Comparison of ENCODE assay signal across 14 mouse cellular contexts in the genomic region with DNA sequence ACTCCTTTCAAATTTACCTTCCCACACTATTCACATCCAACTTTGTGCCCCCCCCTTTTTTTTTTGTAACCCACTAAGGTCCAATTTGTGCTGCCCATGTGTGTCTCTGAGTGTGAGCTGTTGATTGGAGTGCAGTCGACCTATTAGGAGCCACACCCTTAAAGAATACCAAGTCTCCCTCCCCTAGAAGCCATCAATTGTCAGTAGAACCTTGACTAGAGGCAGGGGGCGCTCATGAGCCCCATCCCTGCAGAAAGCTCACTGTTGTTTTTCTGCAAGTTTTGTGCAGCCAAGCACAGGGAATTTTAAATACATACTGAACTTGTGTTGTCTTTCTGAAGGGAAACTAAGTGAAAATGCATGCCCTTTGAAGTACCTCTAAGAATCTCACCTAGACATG. TPM values are rescaled to one million over a fixed set of nuclear protein-coding genes. Genes with fewer than 3 reads are reported as not detected.
DNase-seq lines count a peak whose midpoint lies in the region; ATAC-seq and TF ChIP-seq lines count a peak whose summit lies in the region.
"Had no signal": no experiment of that assay in that cellular context is flagged by ENCODE, and none has a peak within 500 bp of the region (broad histone marks: within the 10 kb centered on the region; RNA-seq: fewer than 3 reads in every experiment).

No protein-coding gene starts in this region.

- H3K4me3 ChIP-seq in kidney, postnatal 0 days (replicated peaks; ENCODE audit: low read depth, low read length) = no peak overlapping the region
- H3K4me3 ChIP-seq: heart, embryonic 15.5 days; neural tube, embryonic 12.5 days had no signal

- WGBS in kidney, postnatal 0 days = 16% methylated on average over 2 of the region's 2 CpGs

- no peaks in the 10 kb centered on the region for H3K9me3 ChIP-seq in kidney, postnatal 0 days (replicated peaks; ENCODE audit: low read length)
- H3K9me3 ChIP-seq: heart, embryonic 15.5 days; neural tube, embryonic 12.5 days had no signal

- no peak for DNase-seq in kidney, postnatal 0 days (ENCODE audit: low spot score)
- DNase-seq in kidney, postnatal 25 days = no peak
- peak; percentile 28 for DNase-seq in 3T3-L1 (ENCODE audit: low read depth, low spot score)
- DNase-seq in B cell, adult 2 months = peak; percentile 7 to 26
- no peak for DNase-seq in right cerebral cortex, postnatal 10 days (ENCODE audit: low spot score in 2 of 2)
- DNase-seq in layer of hippocampus, postnatal 10 days (ENCODE audit: low spot score in 2 of 2) = no peak
- DNase-seq in Muller cell, postnatal 12 days (ENCODE audit: inconsistent ontology term) = no peak
- DNase-seq: spleen, adult 18-20 months had no signal

- no peak overlapping the region for H3K9ac ChIP-seq in kidney, postnatal 0 days (ENCODE audit: low read depth, low read length)
- H3K9ac ChIP-seq: heart, embryonic 15.5 days; neural tube, embryonic 12.5 days had no signal

- no peak overlapping the region for H3K27ac ChIP-seq in kidney, postnatal 0 days
- H3K27ac ChIP-seq: heart, embryonic 15.5 days; neural tube, embryonic 12.5 days had no signal

- no peak for ATAC-seq in kidney, postnatal 0 days (replicated peaks; ENCODE audit: low FRiP score, low read depth)
- peak; percentile 83 for ATAC-seq in granulocyte monocyte progenitor cell, adult 5-6 weeks (replicated peaks; ENCODE audit: poor library complexity, severe bottlenecking)
- ATAC-seq: forebrain, embryonic 16.5 days had no signal

- peak; percentile 53 for TF ChIP-seq CTCF in kidney, postnatal 0 days (IDR thresholded peaks at IDR 0.05; ENCODE audit: low read depth)

- no peak overlapping the region for H3K4me2 ChIP-seq in kidney, postnatal 0 days (ENCODE audit: low read length)
- H3K4me2 ChIP-seq: heart, embryonic 15.5 days; neural tube, embryonic 12.5 days had no signal

- H3K4me1 ChIP-seq in kidney, postnatal 0 days (replicated peaks; ENCODE audit: insufficient read depth, low read length) = no peaks in the 10 kb centered on the region
- H3K4me1 ChIP-seq: neural tube, embryonic 12.5 days had no signal

- no peaks in the 10 kb centered on the region for H3K36me3 ChIP-seq in kidney, postnatal 0 days (ENCODE audit: insufficient read depth, low read length)
- H3K36me3 ChIP-seq: heart, embryonic 15.5 days; neural tube, embryonic 12.5 days had no signal

- H3K27me3 ChIP-seq in kidney, postnatal 0 days (ENCODE audit: insufficient read depth, low read length) = no peaks in the 10 kb centered on the region
- H3K27me3 ChIP-seq: heart, embryonic 15.5 days; neural tube, embryonic 12.5 days had no signal

RNA-seq across cellular contexts. Expression of a gene that starts 1.9 kb away (rescaled TPM):
- 2.2 and 2.9 TPM in 2 replicates for polyA plus RNA-seq in kidney, postnatal 0 days (2015; fragmentation: Nextera tagmentation; extraction: Ambion mirVana)
- not detected in 2 replicates for total RNA-seq in granulocyte monocyte progenitor cell, adult 5-6 weeks (2014; fragmentation: Nextera tagmentation)
- total RNA-seq in granulocyte monocyte progenitor cell, adult 5-6 weeks (2017) = not detected in 2 replicates
- total RNA-seq in layer of hippocampus, postnatal 10 days (2021) = not detected
- polyA plus RNA-seq: forebrain, embryonic 16.5 days; large intestine, adult 2 months had no signal

RNA-seq across cellular contexts. Expression of a gene that starts 31.6 kb away (rescaled TPM):
- 5.3 TPM in 2 replicates for polyA plus RNA-seq in kidney, postnatal 0 days (2015; fragmentation: Nextera tagmentation; extraction: Ambion mirVana)
- 13.2 and 19.6 TPM in 2 replicates for total RNA-seq in granulocyte monocyte progenitor cell, adult 5-6 weeks (2014; fragmentation: Nextera tagmentation)
- 5.4 and 9.1 TPM in 2 replicates for total RNA-seq in granulocyte monocyte progenitor cell, adult 5-6 weeks (2017)
- 1 to 10 TPM; 2.6 to 3.4 TPM for total RNA-seq in layer of hippocampus, postnatal 10 days (2021)

RNA-seq across cellular contexts. Expression of a gene that starts 35.3 kb away (rescaled TPM):
- polyA plus RNA-seq in kidney, postnatal 0 days (2015; fragmentation: Nextera tagmentation; extraction: Ambion mirVana) = not detected in 2 replicates
- total RNA-seq in granulocyte monocyte progenitor cell, adult 5-6 weeks (2014; fragmentation: Nextera tagmentation) = not detected in 2 replicates
- not detected in 2 replicates for total RNA-seq in granulocyte monocyte progenitor cell, adult 5-6 weeks (2017)
- total RNA-seq in layer of hippocampus, postnatal 10 days (2021) = not detected
- polyA plus RNA-seq: forebrain, embryonic 16.5 days; heart, embryonic 15.5 days; large intestine, adult 2 months; liver, embryonic 16.5 days; neural tube, embryonic 12.5 days had no signal

Comparison
In these comparisons a context has a peak if more than half of its experiments do, and no peak if none do; other contexts are left out.
1. DNase-seq: peak in 3T3-L1 (single experiment) and B cell, adult 2 months (2 of 2); none in kidney, postnatal 0 days (single experiment), kidney, postnatal 25 days (0 of 2), right cerebral cortex, postnatal 10 days (0 of 2), layer of hippocampus, postnatal 10 days (0 of 2) and Muller cell, postnatal 12 days (single experiment).